Mouse (Mus musculus) midbrain, embryonic 13.5 days (tissue): ENCODE data around the gene Ppfibp1. TPM values are rescaled to one million over a fixed set of nuclear protein-coding genes. Genes with fewer than 3 reads are reported as not detected.
A peak's percentile ranks its signal among the peaks of the same experiment; 100 is the strongest.

Experiments used
- ATAC-seq: fragments of 200-750 bp; cut with Nextera tagmentation; 2 replicates; pipeline ENCODE4 v1.8.0; 2017; ENCODE audit warnings: mild to moderate bottlenecking, moderate TSS enrichment, moderate library complexity
- H3K27ac ChIP-seq: fragments of 300-500 bp; sonication (generic); 2 replicates; pipeline ENCODE4 v1.5.1; 2015; ENCODE audit warnings: inconsistent platforms, mild to moderate bottlenecking, moderate library complexity
- H3K27me3 ChIP-seq: fragments of 300-500 bp; sonication (generic); 2 replicates; pipeline ENCODE4 v1.6.1; 2015; ENCODE audit warnings: mild to moderate bottlenecking, inconsistent platforms
- H3K36me3 ChIP-seq: fragments of 300-500 bp; sonication (generic); 2 replicates; pipeline ENCODE4 v1.6.1; 2015; ENCODE audit warnings: mild to moderate bottlenecking, inconsistent platforms
- H3K4me1 ChIP-seq: fragments of 300-500 bp; sonication (generic); replicated peaks from 2 replicates; pipeline ENCODE4 v1.6.1; 2015; ENCODE audit warnings: inconsistent platforms
- H3K4me2 ChIP-seq: fragments of 300-500 bp; sonication (generic); replicated peaks from 2 replicates; pipeline ENCODE4 v1.6.1; 2015; ENCODE audit warnings: moderate library complexity, mild to moderate bottlenecking, inconsistent platforms
- H3K4me3 ChIP-seq: fragments of 300-500 bp; sonication (generic); replicated peaks from 2 replicates; pipeline ENCODE4 v1.5.1; 2015; ENCODE audit warnings: mild to moderate bottlenecking, inconsistent platforms
- H3K9ac ChIP-seq: fragments of 300-500 bp; sonication (generic); replicated peaks from 2 replicates; pipeline ENCODE4 v1.6.1; 2015; ENCODE audit warnings: mild to moderate bottlenecking, inconsistent platforms
- H3K9me3 ChIP-seq: fragments of 300-500 bp; sonication (generic); 2 replicates; pipeline ENCODE4 v1.6.1; 2016; ENCODE audit warnings: mild to moderate bottlenecking, inconsistent platforms
- WGBS: fragments of 180-500 bp; shearing (Covaris S2); methylation state at CpG from one replicate; pipeline ENCODE4 v1.1.7; 2015; 5-methylcytosine and 5-hydroxymethylcytosine counted together
- polyA plus RNA-seq: library from polyadenylated mRNA; unstranded; fragments of >200 nt; fragmentation: Nextera tagmentation; extraction: Ambion mirVana; gene quantifications from 2 replicates; pipeline ENCODE4 v1.2.1, GENCODE M21; 2015

The Ppfibp1 gene
- polyA plus RNA-seq, 1 experiment from 2014 or later = 14.2 TPM

DNA sequence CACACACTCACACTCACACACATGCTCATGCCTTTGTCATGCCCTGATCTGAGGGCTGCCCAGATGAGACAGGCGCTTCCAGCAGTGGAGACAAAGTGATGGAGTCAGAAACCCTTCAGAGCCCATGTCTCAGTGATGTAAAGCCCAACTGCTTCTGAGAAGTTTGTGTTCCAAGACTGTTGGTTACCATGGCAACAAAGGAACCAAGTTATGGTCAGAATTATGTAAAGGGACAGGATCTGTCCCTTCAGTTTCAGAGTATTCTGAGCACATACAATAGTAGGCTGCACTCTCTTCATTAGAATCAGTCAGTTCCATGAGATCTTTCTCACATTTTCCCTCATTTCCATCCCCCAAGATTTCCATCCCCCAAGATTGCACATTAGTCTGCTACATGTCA is 66.0 kb downstream of the Ppfibp1 start, which contains the start of gene 1700034J05Rik:
Gene 1700034J05Rik (minus strand): TSS at position 165 of the 400 bp plus-strand sequence.
- Histone ChIP-seq H3K4me2 (no peak within 1 kb of the TSS), H3K4me3 (no peak within 1 kb of the TSS), H3K9me3 (no peaks in the 10 kb centered on the region), H3K27me3 (no peaks in the 10 kb centered on the region), H3K9ac (no peak within 1 kb of the TSS), H3K27ac (no peak within 1 kb of the TSS), H3K4me1 (peaks cover 13% of the 10 kb centered on the region), H3K36me3 (no peaks in the 10 kb centered on the region)
- whole genome bisulfite sequencing = 89% methylated on average over 1 of the region's 1 CpGs
- no peak for ATAC-seq

GRCm38 (mm10) chr6:146955475-146955874 is 67.2 kb downstream of the Ppfibp1 start:
- H3K4me1 ChIP-seq = peaks cover 9% of the 10 kb centered on the region
- 74% methylated on average over 1 of the region's 1 CpGs for WGBS
- no peak overlapping the region for H3K4me3 ChIP-seq
- no peak overlapping the region for H3K27ac ChIP-seq
- H3K4me2 ChIP-seq = no peak overlapping the region
- no peaks in the 10 kb centered on the region for H3K27me3 ChIP-seq
- no peaks in the 10 kb centered on the region for H3K9me3 ChIP-seq
- H3K36me3 ChIP-seq = no peaks in the 10 kb centered on the region
- ATAC-seq = no peak
- no peak overlapping the region for H3K9ac ChIP-seq

DNA sequence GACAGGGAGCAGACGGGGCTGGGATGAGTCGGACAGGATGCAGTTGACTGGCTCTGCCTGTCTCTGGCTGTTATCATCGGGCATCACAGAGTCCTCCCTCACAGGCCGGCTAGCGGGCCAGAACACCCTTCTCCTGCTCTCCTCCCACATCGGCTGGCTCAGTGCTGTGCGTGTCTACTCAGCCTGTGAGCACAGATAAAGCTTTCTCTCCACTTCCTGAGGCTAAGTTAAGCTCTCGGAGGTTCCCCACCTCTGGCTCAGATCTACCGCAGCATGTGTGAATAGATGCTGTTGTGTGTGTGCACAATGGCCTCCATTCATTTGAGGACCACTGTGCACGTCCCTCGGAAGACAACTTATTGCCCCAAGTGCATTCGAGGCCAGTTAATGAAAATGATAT is 67.6 kb downstream of the Ppfibp1 start:
- H3K27me3 ChIP-seq = no peaks in the 10 kb centered on the region
- H3K4me3 ChIP-seq = no peak overlapping the region
- 0 out of 2 replicates have a peak overlapping the region, but pooled peaks have one; percentile 16 for H3K9ac ChIP-seq
- H3K4me1 ChIP-seq = peaks cover 5% of the 10 kb centered on the region; the same call in 1 of the 2 replicates
- no peaks in the 10 kb centered on the region for H3K9me3 ChIP-seq
- H3K27ac ChIP-seq = no peak overlapping the region
- 15% methylated on average over 12 of the region's 12 CpGs for WGBS
- ATAC-seq = 0 out of 2 replicates have a peak, but pooled peaks have one; percentile 34
- H3K4me2 ChIP-seq = no peak overlapping the region
- H3K36me3 ChIP-seq = no peaks in the 10 kb centered on the region

GRCm38 (mm10) chr6:146956961-146957360 is 68.7 kb downstream of the Ppfibp1 start:
- 90% methylated on average over 1 of the region's 1 CpGs for WGBS
- Histone ChIP-seq H3K9me3 (no peaks in the 10 kb centered on the region), H3K27ac (no peak overlapping the region), H3K36me3 (no peaks in the 10 kb centered on the region), H3K4me3 (no peak overlapping the region), H3K9ac (no peak overlapping the region), H3K27me3 (no peaks in the 10 kb centered on the region), H3K4me2 (no peak overlapping the region), H3K4me1 (peaks cover 5% of the 10 kb centered on the region; the same call in 1 of the 2 replicates)
- ATAC-seq = no peak

DNA sequence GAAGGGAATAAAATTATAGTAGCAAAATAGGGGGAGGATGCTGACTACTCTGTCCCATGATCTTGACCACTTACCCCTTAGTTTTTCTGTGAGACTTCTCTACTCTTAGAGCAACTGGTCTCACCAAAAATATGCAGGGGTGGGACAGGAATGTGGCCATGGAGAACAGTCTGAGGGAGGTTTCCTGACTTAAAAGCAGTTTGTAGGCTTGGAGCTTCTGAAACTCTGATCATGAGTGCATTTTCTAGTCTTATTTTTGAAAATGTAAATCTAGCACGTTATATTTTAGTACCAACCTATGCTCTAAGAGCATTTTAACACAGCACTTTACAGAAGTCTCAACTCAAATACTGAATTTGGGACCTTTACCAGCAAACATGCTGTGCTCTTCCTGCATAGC is 70.4 kb downstream of the Ppfibp1 start:
- H3K4me2 ChIP-seq = no peak overlapping the region
- peaks cover 5% of the 10 kb centered on the region; the same call in 1 of the 2 replicates for H3K4me1 ChIP-seq
- 55% methylated on average over 1 of the region's 1 CpGs for WGBS
- no peak overlapping the region for H3K4me3 ChIP-seq
- no peak overlapping the region for H3K9ac ChIP-seq
- H3K27me3 ChIP-seq = no peaks in the 10 kb centered on the region
- H3K36me3 ChIP-seq = no peaks in the 10 kb centered on the region
- H3K9me3 ChIP-seq = no peaks in the 10 kb centered on the region
- no peak for ATAC-seq
- H3K27ac ChIP-seq = no peak overlapping the region

DNA sequence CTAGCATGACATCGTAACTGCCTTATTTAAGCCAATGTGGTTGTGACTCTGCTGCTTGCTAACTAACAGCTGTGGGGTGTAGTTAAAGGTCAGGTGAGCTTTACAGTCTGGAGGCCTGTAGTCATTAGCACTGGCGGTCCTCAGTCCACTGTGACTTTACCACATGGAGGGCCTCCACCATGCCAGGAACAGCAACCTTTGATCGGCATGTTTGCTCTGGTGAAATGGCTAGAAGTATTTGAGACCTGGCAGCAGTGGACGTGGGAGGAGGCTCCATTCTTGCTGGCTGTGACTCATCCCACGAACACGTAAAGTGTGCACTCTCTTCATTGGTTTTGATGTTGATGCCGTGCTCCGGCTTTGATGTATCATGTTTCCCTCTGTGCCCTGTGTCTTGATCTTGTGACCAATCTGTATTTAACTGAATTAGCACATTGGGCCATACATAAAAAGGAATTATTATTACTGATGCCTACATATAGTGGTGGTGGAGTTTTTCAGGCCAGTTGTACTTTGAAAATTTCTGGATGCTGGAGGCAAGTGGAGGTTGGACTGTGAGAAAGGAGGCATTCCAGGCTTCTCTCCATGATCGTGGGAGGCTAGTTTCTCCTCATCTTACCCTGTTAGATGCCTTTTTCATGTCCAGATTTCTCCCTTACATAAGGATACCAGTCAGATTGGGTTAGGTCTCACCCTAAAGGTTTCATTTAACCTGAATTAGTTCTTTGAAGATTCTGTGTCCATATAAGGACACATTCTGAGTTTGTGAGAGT is 71.8 kb downstream of the Ppfibp1 start:
- WGBS = 92% methylated on average over 9 of the region's 9 CpGs
- Histone ChIP-seq H3K4me3 (no peak overlapping the region), H3K9me3 (no peaks in the 10 kb centered on the region), H3K27ac (no peak overlapping the region), H3K4me1 (peaks cover 5% of the 10 kb centered on the region; the same call in 1 of the 2 replicates), H3K4me2 (no peak overlapping the region), H3K36me3 (no peaks in the 10 kb centered on the region), H3K27me3 (no peaks in the 10 kb centered on the region), H3K9ac (no peak overlapping the region)
- ATAC-seq = no peak

GRCm38 (mm10) chr6:146960956-146961355 is 72.7 kb downstream of the Ppfibp1 start:
- no peak overlapping the region for H3K4me2 ChIP-seq
- H3K36me3 ChIP-seq = no peaks in the 10 kb centered on the region
- no peak for ATAC-seq
- H3K27ac ChIP-seq = no peak overlapping the region
- H3K4me3 ChIP-seq = no peak overlapping the region
- H3K27me3 ChIP-seq = no peaks in the 10 kb centered on the region
- H3K9me3 ChIP-seq = no peaks in the 10 kb centered on the region
- H3K9ac ChIP-seq = no peak overlapping the region
- 84% methylated on average over 5 of the region's 5 CpGs for WGBS
- H3K4me1 ChIP-seq = peaks cover 2% of the 10 kb centered on the region; the same call in 1 of the 2 replicates

GRCm38 (mm10) chr6:146961832-146962481 is 73.7 kb downstream of the Ppfibp1 start:
- no peak for ATAC-seq
- Histone ChIP-seq H3K4me2 (no peak overlapping the region), H3K4me1 (no peaks in the 10 kb centered on the region), H3K9me3 (no peaks in the 10 kb centered on the region), H3K27ac (no peak overlapping the region), H3K36me3 (no peaks in the 10 kb centered on the region), H3K27me3 (no peaks in the 10 kb centered on the region), H3K9ac (no peak overlapping the region), H3K4me3 (no peak overlapping the region)
- 79% methylated on average over 6 of the region's 6 CpGs for WGBS

DNA sequence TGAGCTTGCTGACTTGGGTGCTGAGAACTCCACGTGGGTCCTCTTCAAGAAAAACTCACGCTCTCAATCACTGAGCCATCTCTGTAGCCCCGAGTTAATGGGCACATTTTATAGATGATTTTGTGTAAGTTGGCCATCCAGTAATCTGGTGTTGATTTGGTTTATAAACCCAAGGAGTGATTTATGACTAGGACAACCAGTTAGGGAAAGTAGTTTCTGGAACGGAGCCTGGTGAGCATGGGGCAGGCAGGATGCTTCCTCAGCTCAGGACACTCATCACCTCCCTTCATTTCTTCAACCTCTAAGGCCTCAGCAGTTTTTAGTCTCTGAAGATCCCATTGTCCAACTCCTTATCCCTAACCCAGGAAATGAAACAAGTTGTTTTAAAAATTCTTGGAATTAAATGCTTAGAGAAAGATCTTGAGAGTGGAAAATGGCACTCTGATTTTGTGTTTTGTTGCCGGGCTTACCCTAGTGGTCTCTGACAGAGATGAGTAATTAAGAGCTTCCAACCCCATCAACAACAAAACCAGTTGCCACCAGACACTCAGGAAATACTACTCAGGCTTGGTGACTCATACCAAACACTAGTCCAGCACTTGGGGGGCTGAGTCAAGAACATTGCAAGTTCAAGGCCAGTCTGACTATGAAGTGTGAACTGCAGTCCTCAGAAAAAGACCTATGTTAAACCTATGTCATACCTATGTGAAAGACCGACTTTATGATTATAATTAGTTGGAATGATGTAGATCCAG is 75.3 kb downstream of the Ppfibp1 start:
- Histone ChIP-seq H3K36me3 (no peaks in the 10 kb centered on the region), H3K9me3 (no peaks in the 10 kb centered on the region), H3K27me3 (no peaks in the 10 kb centered on the region), H3K4me2 (no peak overlapping the region), H3K9ac (no peak overlapping the region), H3K4me1 (no peaks in the 10 kb centered on the region), H3K4me3 (no peak overlapping the region), H3K27ac (no peak overlapping the region)
- whole genome bisulfite sequencing = 92% methylated on average over 6 of the region's 6 CpGs
- ATAC-seq = no peak

DNA sequence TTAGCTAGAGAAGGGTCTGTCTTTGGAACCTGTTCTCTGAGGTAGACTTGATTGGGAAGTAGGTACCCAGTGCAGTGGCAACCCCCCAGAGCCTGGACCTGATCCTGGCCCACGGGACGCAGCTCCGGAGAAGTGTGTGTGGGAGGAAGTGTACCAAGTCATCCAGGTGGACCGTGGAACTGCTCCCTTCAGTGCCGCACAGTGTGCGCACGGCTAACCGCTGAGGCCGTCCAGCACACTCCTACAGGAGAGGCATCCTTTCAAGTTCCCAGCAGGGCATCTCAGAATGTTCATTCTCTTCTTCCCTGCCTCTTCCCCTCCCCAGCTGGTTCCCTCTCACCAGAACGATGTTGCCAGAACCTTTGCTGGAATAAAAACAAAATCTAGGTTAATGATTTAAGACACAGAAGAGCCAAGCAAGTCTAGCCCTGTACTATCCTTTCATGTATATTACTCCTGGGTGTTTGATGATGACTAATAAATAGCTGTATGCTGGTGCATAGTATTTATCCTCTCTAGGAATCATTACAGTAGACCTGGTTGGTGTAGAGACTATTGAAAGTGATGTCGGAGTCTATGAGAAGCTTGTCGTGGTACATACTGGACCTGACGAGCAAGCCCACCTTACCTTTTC is 77.0 kb downstream of the Ppfibp1 start:
- Histone ChIP-seq H3K4me3 (no peak overlapping the region), H3K4me2 (no peak overlapping the region), H3K27me3 (no peaks in the 10 kb centered on the region), H3K4me1 (no peaks in the 10 kb centered on the region), H3K9ac (no peak overlapping the region), H3K9me3 (no peaks in the 10 kb centered on the region), H3K36me3 (no peaks in the 10 kb centered on the region), H3K27ac (no peak overlapping the region)
- 85% methylated on average over 13 of the region's 13 CpGs for WGBS
- ATAC-seq = no peak

DNA sequence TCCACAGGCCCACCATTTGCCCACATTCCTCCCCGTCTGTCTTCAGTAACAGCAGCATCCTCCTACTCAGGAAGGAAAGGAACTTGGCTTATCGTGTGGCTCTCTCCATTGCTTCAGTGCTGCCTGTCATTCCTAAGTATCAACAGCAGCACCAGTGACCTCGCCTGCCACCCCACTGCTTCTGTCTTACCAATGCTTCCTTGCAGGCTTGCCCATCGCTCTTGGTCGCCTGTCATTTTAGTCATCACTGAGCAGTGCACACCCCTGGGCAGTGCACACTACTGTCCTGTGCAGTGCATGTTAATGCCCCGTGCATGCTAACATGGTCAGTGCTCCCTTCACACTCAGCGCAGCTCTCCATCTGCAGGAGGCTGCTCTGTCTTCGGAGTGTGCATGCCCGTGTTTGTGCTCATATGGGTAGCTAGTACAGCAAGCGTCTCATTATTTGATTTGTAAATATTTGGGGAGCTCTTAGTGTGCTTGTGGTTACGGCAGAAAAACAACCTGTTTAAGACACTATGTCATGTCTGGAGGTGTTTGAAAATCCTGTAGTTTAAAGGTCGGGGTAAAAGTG is 78.2 kb downstream of the Ppfibp1 start:
- 83% methylated on average over 12 of the region's 12 CpGs for WGBS
- Histone ChIP-seq H3K36me3 (no peaks in the 10 kb centered on the region), H3K9me3 (no peaks in the 10 kb centered on the region), H3K4me3 (no peak overlapping the region), H3K27ac (no peak overlapping the region), H3K9ac (no peak overlapping the region), H3K27me3 (no peaks in the 10 kb centered on the region), H3K4me1 (no peaks in the 10 kb centered on the region), H3K4me2 (no peak overlapping the region)
- no peak for ATAC-seq
